Mouse (Mus musculus) intestine, embryonic 14.5 days (tissue): Measurements from ENCODE around the gene Tmtc3. TPM values are rescaled to one million over a fixed set of nuclear protein-coding genes. Genes with fewer than 3 reads are reported as not detected.

Experiments used
- ATAC-seq: fragments of 200-750 bp; cut with Nextera tagmentation; replicated peaks from 2 replicates; pipeline ENCODE4 v1.8.0; 2017; ENCODE audit warnings: low read depth, moderate number of reproducible peaks, moderate TSS enrichment, moderate library complexity; ENCODE audit not compliant: low FRiP score, low TSS enrichment
- DNase-seq: peaks from one replicate; pipeline ENCODE4 v3.0.0-alpha.2; 2018; ENCODE audit warnings: low spot score
- H3K27ac ChIP-seq: fragments of 300-500 bp; sonication (generic); 2 replicates; pipeline ENCODE4 v1.5.1; 2014; ENCODE audit warnings: low read depth, mild to moderate bottlenecking, control low read depth
- H3K27me3 ChIP-seq: fragments of 300-500 bp; sonication (generic); replicated peaks from 2 replicates; pipeline ENCODE4 v1.6.1; 2014; ENCODE audit warnings: low read length, control low read depth; ENCODE audit not compliant: control insufficient read depth, insufficient read depth
- H3K36me3 ChIP-seq: fragments of 300-500 bp; sonication (generic); 2 replicates; pipeline ENCODE4 v1.6.1; 2014; ENCODE audit warnings: low read length, control low read depth; ENCODE audit not compliant: control insufficient read depth, insufficient read depth
- H3K4me1 ChIP-seq: fragments of 300-500 bp; sonication (generic); replicated peaks from 2 replicates; pipeline ENCODE4 v1.6.1; 2014; ENCODE audit warnings: low read length, control low read depth, mixed read lengths; ENCODE audit not compliant: control insufficient read depth, insufficient read depth
- H3K4me2 ChIP-seq: fragments of 300-500 bp; sonication (generic); 2 replicates; pipeline ENCODE4 v1.6.1; 2014; ENCODE audit warnings: low read length
- H3K4me3 ChIP-seq: fragments of 300-500 bp; sonication (generic); 2 replicates; pipeline ENCODE4 v1.5.1; 2014; ENCODE audit warnings: low read depth, low read length, control low read depth, mixed read lengths
- H3K9ac ChIP-seq: fragments of 300-500 bp; sonication (generic); 2 replicates; pipeline ENCODE4 v1.6.1; 2014; ENCODE audit warnings: mild to moderate bottlenecking, low read length
- H3K9me3 ChIP-seq: fragments of 300-500 bp; sonication (generic); 2 replicates; pipeline ENCODE4 v1.6.1; 2016; ENCODE audit warnings: low read length, control low read depth; ENCODE audit not compliant: control insufficient read depth
- WGBS: fragments of 180-500 bp; shearing (Covaris S2); extraction: QIAGEN DNeasy Blood & Tissue Kit; methylation state at CpG from one replicate; pipeline ENCODE4 v1.1.7; 2014; 5-methylcytosine and 5-hydroxymethylcytosine counted together
- polyA plus RNA-seq: library from polyadenylated mRNA; unstranded; fragments of >200 nt; fragmentation: Nextera tagmentation; extraction: Ambion mirVana; gene quantifications from 2 replicates; pipeline ENCODE4 v1.2.1, GENCODE M21; 2014

Tmtc3 gene
- polyA plus RNA-seq, result 23.6 and 26.6 TPM in 2 replicates

DNA sequence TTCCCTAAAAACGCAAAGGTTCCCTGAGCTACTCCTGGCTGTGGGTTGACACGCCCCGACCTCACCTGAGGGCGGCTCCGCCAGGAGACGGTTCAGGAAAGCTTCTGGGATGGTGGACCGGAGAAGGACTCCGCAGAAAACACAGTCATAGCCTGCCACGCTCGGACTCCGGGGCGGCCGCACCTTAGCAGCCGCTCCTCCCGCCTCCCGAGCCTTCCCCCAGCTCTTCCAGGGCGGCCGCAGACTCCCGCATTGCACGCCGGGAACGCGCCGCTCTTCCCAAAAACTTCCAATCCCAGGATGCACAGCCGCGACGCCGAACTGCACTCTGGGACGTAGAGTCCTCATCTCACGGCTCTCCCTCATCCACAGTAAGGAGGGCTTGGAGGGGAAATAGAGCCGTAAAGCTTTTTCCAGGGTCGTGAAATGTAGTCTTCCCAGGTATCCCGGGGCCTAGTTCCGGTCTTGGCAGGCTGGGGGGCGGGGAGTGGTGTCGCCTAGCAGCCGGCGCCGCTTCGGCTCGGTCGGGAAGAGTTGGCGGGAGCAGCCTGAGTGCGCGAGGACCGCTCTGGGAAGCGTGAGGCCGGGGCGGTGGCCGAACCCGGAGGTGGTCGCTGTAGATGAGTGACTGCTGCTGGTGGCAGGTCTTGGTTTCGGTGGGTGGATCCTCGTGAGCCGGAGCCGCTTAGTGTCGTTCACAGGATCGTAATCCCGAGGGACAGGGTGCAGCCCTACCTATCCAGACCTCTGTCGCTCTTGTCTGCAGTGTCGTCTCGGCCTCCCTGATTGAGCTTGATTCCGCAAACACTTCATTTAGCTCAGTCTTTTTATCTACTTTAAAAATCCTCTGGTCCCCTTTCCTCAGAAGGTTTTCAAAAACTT is at the start of gene Tmtc3, which contains the start of gene Cep290:
Gene Tmtc3, minus strand, starts transcription at position 254 of the 882 bp plus-strand sequence.
Gene Cep290, plus strand, starts transcription at position 462 of the 882 bp plus-strand sequence.
- peak within 1 kb of the TSS; percentile 18; the same call in 1 of the 2 replicates for H3K27ac ChIP-seq

DNA sequence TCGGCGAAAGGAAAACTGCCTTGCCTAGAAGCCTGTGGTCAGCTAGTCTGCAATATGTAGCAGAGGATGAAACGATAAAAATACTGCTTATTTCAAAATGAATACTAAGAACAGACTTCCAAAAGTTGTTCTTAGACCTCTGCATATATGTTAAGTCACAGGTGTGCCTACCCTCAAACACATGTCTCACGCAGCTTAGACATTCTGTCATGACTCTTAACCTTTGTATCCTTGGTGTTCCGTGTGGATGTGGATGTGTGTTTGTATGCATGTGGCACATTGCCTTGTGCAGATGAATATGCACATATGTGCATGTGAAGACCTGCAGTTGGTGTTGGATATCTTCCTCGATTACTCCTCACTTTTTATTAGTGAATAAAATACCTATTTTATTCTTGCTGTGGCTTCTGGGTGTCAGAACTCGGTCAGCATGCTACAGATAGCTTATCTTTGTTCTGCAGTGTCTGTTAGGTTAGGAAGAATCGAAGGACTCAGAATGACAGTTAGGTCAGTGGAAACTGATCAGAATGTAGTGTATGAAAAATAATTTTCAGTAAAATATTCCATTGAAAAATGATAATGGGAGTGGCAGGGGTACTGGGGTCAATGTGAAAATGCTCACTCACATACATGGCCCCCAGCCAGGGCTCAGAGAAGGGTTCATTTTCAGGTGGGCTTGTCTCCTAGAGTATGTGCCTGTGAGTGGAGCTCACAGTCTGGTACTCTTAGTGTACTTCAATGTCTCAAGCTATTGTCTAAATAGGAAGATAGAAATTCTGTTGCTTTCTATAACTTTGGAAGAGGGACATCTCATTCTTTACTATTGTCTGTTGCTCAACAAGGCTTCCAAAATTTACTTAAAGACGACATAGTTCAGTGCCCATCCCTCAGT is 37.6 kb upstream of the Tmtc3 start:
- 89% methylated on average over 9 of the region's 9 CpGs for WGBS
- no peak for ATAC-seq

More for the DNA sequence above, at the start of gene Tmtc3, which contains the start of gene Cep290:
- peaks cover under 1% of the 10 kb centered on the region; the same call in 1 of the 2 replicates for H3K36me3 ChIP-seq
- H3K9ac ChIP-seq, result peak within 1 kb of the TSS; percentile 58
- H3K4me2 ChIP-seq, result peak within 1 kb of the TSS; percentile 76
- peak; percentile 98 for ATAC-seq
- H3K27me3 ChIP-seq, result no peaks in the 10 kb centered on the region
- H3K4me3 ChIP-seq, result peak within 1 kb of the TSS; percentile 65
- peak; percentile 92 for DNase-seq
- under 1% methylated on average over 63 of the region's 63 CpGs for WGBS
- H3K4me1 ChIP-seq, result 0 out of 2 replicates have a peak, but pooled peaks cover 5% of the 10 kb centered on the region
- H3K9me3 ChIP-seq, result no peaks in the 10 kb centered on the region

DNA sequence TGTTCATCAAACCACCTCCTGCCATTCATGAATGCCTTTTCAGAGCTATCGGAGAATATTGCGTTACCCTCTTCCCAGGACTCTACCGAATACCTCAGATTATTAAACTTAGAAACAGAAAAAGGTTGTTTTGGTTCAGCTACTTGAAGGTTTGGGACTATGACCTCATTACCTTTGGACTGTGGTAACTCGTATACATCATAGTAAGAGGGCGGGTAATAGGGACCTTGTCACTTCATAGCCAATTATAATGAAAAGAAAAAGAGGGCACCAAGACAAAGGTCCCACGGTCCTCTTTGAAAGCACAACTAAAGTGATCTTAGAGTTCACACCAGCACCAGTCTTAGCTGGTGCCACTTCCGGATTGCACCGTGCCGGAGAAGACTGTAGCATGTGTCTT is 35.2 kb upstream of the Tmtc3 start:
- H3K9me3 ChIP-seq, result no peaks in the 10 kb centered on the region
- ATAC-seq (no peak), DNase-seq (no peak)
- no peak overlapping the region for H3K4me2 ChIP-seq
- no peak overlapping the region for H3K9ac ChIP-seq
- 97% methylated on average over 9 of the region's 9 CpGs for WGBS
- no peak overlapping the region for H3K4me3 ChIP-seq
- H3K27me3 ChIP-seq, result no peaks in the 10 kb centered on the region
- H3K27ac ChIP-seq, result no peak overlapping the region
- H3K4me1 ChIP-seq, result no peaks in the 10 kb centered on the region
- H3K36me3 ChIP-seq, result peaks cover 14% of the 10 kb centered on the region; the same call in 1 of the 2 replicates

More for the DNA sequence above, 37.6 kb upstream of the Tmtc3 start:
- no peaks in the 10 kb centered on the region for H3K27me3 ChIP-seq
- no peaks in the 10 kb centered on the region for H3K9me3 ChIP-seq
- no peak for DNase-seq
- no peak overlapping the region for H3K27ac ChIP-seq
- no peak overlapping the region for H3K9ac ChIP-seq
- no peak overlapping the region for H3K4me2 ChIP-seq
- 0 out of 2 replicates have a peak, but pooled peaks cover 6% of the 10 kb centered on the region for H3K36me3 ChIP-seq
- no peak overlapping the region for H3K4me3 ChIP-seq
- H3K4me1 ChIP-seq, result no peaks in the 10 kb centered on the region

DNA sequence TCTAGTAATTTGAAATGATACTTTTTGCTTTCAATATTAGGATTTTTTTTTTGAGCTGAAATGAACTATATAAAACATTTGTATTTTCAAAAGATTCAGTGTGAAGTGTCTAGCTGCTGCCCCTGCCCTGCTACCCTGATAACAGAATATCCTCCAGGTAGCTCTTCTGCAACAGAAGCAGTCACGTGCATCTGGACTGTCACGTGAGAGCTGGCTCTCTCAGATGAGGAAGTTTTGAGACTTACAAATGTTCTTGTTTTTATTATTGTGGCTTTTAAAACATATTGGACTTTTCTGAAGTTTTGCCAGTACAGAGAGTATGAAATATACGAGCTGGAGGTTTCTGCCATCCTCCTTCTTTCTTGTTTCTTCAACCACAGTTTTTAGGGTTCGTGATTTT is 34.5 kb upstream of the Tmtc3 start:
- H3K9ac ChIP-seq, result no peak overlapping the region
- WGBS, result 75% methylated on average over 4 of the region's 4 CpGs
- peaks cover 14% of the 10 kb centered on the region; the same call in 1 of the 2 replicates for H3K36me3 ChIP-seq
- no peak for ATAC-seq
- H3K9me3 ChIP-seq, result no peaks in the 10 kb centered on the region
- DNase-seq, result no peak
- H3K4me3 ChIP-seq, result no peak overlapping the region
- H3K4me1 ChIP-seq, result no peaks in the 10 kb centered on the region
- no peak overlapping the region for H3K4me2 ChIP-seq
- H3K27ac ChIP-seq, result no peak overlapping the region
- no peaks in the 10 kb centered on the region for H3K27me3 ChIP-seq

DNA sequence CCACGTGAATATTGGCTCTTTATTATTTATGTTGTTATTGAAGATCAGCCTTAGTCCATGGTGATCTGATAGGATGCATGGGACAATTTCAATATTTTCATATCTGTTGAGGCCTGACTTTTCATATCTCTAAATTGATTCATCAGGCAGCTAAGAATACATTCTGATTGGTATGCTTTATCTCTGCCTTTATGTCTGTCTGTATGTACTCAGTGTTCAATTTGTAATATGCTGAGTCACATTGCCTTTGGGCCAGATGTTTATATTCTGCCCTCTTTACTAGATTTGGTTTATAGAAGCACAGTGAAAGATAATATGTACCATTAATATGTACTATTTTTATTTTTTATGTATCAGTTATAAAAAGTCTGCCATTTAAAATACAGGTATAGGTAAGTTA is 21.0 kb upstream of the Tmtc3 start:
- ATAC-seq, result no peak
- Histone ChIP-seq H3K27me3 (no peaks in the 10 kb centered on the region), H3K9ac (no peak overlapping the region), H3K9me3 (no peaks in the 10 kb centered on the region), H3K4me2 (no peak overlapping the region), H3K36me3 (peaks cover 17% of the 10 kb centered on the region; the same call in 1 of the 2 replicates), H3K4me3 (no peak overlapping the region), H3K4me1 (no peaks in the 10 kb centered on the region), H3K27ac (no peak overlapping the region)
- WGBS, result 91% methylated on average over 1 of the region's 1 CpGs
- DNase-seq, result no peak

DNA sequence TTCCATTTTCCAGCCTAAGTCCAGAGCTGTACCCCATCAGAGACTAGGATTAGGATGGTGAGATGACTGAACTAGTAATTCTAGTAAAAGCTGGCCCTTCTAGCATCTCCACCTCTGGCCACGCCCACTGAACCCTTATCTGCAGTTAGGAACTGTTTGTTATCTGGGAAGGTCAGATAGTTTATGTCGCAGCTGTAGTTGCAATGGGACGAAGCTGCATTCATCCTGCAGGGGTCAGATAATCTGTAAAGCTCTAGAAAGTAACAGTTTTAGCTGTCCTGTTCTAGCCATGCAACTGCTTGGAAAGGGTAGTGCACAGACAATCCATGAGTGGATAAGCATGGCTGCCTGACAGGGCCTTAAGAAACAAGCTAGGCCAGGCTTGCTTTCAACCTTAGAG is 11.2 kb upstream of the Tmtc3 start:
- 59% methylated on average over 3 of the region's 3 CpGs for WGBS
- peaks cover 47% of the 10 kb centered on the region for H3K36me3 ChIP-seq
- no peaks in the 10 kb centered on the region for H3K4me1 ChIP-seq
- H3K27me3 ChIP-seq, result no peaks in the 10 kb centered on the region
- H3K27ac ChIP-seq, result no peak overlapping the region
- H3K9ac ChIP-seq, result no peak overlapping the region
- DNase-seq, result no peak
- ATAC-seq, result no peak
- H3K9me3 ChIP-seq, result no peaks in the 10 kb centered on the region
- no peak overlapping the region for H3K4me3 ChIP-seq
- no peak overlapping the region for H3K4me2 ChIP-seq

DNA sequence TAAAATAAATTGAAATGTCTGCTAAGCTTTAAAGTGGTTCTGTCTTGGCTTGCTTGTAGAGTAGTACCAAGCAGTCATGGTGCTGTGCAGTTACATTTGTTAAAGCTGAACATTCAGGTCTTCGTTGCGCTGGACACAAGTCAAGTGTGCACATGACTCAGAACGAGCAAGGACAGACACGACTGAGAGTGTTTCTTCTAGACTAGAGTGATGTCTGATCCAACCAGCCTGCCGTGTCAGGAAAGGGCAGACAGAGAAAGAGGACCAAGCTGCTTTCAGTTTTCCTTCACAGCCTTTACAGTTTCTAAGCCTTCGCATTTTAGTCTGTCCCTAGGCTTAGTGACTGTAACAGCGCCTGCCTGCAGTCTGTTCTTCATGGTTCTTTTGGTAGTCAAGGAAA is 4.8 kb upstream of the Tmtc3 start:
- 0 out of 2 replicates have a peak, but pooled peaks cover 5% of the 10 kb centered on the region for H3K4me1 ChIP-seq
- H3K4me3 ChIP-seq, result no peak overlapping the region
- ATAC-seq, result no peak
- H3K4me2 ChIP-seq, result no peak overlapping the region
- no peaks in the 10 kb centered on the region for H3K27me3 ChIP-seq
- no peaks in the 10 kb centered on the region for H3K9me3 ChIP-seq
- no peak overlapping the region for H3K9ac ChIP-seq
- peaks cover 24% of the 10 kb centered on the region for H3K36me3 ChIP-seq
- WGBS, result 93% methylated on average over 7 of the region's 7 CpGs
- DNase-seq, result no peak
- no peak overlapping the region for H3K27ac ChIP-seq

DNA sequence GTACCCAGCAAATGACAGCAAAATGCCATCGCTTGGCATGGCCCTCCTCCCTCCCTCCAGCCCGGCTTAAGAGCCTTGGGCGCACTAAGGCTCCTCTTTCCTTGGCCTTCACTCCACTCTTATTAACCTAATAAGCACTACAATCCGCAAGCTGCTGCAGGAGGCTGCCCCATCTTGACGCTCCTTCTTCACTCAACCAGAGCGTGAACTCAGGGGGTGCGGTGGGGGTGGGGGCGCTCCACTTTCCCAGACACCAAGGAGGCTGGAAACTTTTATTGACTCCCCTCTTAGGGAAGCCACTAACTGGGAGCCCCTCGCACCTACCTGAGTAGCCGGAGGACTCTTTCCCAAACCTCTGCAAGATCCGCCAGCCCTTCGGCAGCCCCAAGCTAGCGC is 451 bp downstream of the Tmtc3 start:
- no peaks in the 10 kb centered on the region for H3K36me3 ChIP-seq
- no peak; the same call in 1 of the 2 replicates for ATAC-seq
- H3K4me2 ChIP-seq, result peak overlapping the region; percentile 73
- no peak for DNase-seq
- H3K9ac ChIP-seq, result peak overlapping the region; percentile 58
- peak overlapping the region; percentile 65 for H3K4me3 ChIP-seq
- 0 out of 2 replicates have a peak, but pooled peaks cover 5% of the 10 kb centered on the region for H3K4me1 ChIP-seq
- H3K27me3 ChIP-seq, result no peaks in the 10 kb centered on the region
- WGBS, result under 1% methylated on average over 13 of the region's 13 CpGs
- no peaks in the 10 kb centered on the region for H3K9me3 ChIP-seq
- H3K27ac ChIP-seq, result peak overlapping the region; percentile 4; the same call in 1 of the 2 replicates
